Mouse (Mus musculus) lung, postnatal 25 days (tissue): ENCODE measurements around the gene Marcksl1.
A peak's percentile ranks its signal among the peaks of the same experiment; 100 is the strongest.
"Not testable (repeated sequence)": the region's sequence is repeated elsewhere in the genome, so short reads cannot be mapped to it uniquely, and the experiment has no call there.

Experiments
- DNase-seq: peaks from one replicate; pipeline ENCODE4 v3.0.0; 2022; ENCODE audit warnings: low spot score

Marcksl1 gene

DNA sequence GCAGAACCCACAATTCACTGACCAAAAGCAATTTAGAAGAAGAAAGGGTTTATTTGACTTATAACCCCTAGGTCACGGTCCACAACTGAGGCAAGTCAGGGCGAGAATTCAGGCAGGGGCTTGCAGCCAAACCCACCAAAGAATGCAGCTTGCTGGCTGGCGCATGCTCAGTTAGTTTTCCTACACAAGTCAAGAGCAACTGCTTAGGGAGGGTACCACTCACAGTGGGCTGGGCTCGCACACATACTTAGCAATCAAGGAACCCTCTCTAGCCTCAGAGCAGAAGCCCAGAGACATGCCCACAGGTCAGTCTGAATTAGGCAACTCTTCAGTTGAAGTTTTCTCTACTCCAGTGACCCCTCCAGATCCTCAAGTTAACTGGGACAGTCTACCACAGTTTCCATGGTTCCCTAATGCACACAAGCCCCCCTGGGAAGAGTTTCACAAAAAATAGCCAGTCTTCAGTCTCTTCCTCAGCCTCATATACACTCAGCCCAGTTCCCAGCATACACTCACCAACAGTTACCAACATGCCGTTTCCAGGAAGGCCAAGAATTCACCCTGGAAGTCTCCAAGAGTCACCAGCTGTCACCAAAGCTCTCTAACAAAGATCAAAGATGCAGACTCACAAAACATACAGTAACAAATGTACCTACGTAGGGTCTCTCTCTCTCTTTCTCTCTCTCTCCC is 2.5 kb upstream of the Marcksl1 start:
- no peak for DNase-seq

DNA sequence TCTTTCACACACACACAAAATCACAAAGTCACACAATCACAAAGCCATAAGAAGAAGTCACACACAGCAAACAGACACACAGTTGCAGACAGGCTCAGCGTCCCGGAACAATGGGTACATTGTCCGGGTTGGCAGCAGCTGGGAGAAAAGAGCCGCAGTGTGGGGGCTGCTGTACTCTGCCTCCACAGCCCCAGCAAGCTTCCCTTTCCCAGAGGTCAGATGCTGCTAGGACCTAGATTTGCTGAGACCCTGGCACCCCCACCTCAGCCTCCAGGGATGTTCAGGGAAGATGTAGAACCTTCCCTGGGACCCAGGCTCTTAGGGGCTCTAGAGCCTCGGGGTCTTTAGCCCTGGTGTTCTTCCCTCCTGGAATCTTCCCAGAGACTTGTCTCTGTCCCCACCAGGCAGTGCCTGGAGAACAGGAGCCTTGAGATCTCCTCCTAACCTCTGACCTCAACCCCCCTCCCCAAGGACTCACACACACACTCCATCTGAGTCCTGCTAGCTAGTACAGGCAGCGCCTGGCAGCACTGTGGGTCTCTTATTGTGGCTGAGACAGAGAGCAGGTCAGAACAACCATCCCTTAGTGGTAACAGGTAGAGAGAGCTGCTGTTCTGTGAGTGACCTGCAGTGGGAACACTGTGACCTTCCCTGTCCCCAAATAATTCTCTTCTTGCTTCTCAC is 1.8 kb upstream of the Marcksl1 start:
- no peak for DNase-seq

DNA sequence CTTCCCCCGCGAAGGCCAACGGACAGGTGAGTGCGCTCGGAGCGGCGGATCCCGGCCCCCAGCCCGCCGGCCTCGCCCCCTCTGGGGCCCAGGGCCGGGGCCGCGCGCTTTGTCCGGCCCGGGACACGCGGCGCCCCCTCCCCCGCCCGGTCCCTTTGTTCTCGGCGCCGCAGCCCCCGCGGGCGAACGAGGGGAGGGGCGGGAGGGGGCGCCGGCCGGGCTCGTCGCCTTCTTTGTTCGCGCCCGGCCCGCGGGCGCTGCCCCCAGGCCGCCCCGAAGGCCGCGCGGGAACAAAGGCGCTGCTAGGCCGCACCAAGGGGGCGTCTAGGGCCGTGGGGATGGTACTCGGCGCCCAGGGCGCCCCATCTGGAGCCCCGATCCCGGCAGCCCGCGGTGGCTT is 510 bp downstream of the Marcksl1 start:
- no peak for DNase-seq

DNA sequence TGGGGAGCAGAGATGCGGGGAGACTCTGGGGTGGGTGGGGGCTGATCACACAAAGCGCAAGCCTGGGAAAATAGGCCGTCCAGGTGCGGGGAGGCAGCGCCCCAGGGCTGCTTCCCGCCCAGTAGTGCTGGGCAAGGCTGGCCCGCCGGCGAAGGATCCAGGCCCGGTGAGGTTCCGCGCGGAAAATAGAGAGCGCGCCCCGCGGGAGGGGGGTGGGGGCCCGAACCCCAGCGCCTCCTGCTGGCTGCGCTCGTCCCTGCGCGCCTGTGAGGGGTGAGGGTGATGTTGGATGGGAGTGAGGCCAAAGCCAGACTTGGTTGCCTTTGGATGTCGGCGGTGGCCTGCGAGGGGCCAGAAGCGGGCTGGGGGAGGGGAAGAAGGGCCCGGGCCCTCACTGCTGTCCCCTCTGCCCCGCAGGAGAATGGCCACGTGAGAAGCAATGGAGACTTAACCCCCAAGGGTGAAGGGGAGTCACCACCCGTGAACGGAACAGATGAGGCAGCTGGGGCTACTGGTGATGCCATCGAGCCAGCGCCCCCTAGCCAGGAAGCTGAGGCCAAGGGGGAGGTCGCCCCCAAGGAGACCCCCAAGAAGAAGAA is 1.0 kb downstream of the Marcksl1 start:
- peak; percentile 40 for DNase-seq

DNA sequence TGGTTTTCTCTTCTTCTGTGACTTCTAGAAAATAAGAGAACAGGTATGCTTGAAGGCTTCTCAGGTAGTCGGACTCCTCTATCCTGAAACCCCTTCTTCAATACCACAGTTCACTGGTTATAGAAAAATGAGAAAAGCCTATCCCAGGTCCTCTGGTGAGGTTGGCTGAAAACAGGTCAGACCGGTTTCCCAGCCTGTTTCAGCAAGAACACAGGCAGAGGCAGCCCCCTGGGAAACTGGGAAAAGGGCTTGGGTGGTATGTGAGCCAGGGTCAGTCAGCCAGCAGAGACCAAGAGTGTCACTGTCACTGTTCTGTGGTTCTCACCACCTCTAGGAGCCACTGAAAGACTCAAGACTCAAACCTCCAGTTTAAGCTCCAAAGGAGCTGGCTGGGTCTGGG is 3.5 kb downstream of the Marcksl1 start:
- peak; percentile 48 for DNase-seq

DNA sequence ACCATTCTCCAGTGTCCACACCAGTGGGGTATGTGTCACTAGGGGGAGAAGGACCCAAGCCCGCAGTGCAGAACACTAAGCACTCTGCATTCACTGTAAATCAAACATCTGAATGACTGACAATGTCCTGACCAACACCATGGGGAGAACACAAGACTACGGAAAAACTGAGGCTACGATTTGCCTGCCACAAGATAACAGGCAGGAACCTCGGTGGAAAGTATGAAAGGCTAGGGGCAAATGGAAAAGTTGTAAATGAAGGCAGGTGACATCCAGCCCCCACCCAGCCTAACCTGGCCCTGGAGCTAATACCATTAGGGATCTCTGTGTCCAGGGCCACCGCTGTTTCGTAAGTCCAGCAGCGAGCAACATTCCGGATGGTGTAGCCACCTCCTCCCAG is 5.1 kb downstream of the Marcksl1 start:
- no peak for DNase-seq

DNA sequence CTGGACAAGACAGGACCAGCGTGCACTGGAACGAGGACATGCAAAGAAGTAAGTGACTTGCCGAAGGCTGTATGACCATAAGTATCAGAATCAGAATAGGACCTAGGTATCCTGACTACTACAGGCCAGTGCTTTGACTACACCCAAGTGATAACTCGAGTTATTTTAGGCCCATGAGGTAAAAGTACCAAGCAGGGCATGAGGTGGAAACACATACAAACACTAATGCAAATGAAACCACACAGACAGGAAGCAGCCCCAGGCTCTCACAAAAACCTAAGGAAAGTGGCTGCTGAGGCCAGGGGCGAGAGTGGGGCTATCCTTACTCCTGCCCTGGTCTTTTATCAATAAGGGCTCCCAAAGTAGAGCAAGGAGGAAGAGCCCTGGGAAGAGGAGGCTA is 12.0 kb downstream of the Marcksl1 start:
- DNase-seq = no peak

DNA sequence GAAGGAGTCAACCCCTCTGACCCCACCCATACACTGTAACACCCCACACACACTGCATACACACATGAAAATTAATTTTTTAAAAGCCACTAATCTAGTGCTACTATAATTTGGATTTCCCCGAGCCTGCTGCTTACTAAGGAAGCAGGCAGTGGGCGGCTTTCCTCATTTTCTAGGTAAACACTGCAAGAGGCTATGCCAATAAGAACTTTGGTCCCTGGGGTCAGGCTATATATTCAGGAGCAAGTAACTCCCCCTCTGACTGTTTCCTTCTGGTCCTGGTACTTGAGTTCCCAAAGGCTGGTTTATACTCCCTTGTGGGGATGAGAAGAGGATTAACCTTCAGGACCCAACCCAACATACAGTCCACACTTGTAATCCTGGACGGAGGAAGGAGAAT is 12.5 kb downstream of the Marcksl1 start:
- DNase-seq = no peak

DNA sequence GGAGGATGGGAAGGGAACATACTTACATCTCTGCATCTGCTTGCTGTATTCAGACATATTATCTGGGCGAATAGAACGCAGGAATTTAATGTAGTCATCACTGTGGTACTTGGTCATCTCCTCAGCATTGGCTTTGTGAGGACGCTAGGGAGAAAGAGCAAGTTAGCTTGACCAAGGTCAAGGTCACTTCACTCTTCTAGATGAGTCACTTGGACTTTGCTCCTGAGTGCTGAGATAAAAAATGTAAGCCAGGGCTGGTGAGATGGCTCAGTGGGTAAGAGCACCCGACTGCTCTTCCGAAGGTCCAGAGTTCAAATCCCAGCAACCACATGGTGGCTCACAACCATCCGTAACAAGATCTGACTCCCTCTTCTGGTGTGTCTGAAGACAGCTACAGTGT is 15.5 kb downstream of the Marcksl1 start:
- DNase-seq = not testable (repeated sequence)

DNA sequence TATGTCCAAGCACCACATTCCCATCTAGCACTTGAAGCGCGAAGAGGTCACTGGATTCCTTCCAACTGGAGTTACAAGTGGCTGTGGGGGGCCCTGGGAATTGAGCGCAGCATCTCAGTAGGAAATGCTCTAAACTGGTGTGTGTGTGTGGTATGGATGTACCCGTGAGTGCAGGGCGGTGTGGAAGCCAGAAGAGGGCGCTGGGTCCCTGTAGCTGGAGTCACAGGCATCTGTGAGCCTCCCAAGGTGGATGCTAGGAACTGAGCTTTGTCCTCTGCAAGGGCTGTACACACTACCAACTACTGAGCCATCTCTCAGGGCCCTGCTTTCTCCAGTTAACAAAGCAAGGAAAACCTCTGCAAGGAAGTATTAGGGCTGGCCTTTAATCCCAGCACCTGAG is 26.6 kb downstream of the Marcksl1 start:
- no peak for DNase-seq

DNA sequence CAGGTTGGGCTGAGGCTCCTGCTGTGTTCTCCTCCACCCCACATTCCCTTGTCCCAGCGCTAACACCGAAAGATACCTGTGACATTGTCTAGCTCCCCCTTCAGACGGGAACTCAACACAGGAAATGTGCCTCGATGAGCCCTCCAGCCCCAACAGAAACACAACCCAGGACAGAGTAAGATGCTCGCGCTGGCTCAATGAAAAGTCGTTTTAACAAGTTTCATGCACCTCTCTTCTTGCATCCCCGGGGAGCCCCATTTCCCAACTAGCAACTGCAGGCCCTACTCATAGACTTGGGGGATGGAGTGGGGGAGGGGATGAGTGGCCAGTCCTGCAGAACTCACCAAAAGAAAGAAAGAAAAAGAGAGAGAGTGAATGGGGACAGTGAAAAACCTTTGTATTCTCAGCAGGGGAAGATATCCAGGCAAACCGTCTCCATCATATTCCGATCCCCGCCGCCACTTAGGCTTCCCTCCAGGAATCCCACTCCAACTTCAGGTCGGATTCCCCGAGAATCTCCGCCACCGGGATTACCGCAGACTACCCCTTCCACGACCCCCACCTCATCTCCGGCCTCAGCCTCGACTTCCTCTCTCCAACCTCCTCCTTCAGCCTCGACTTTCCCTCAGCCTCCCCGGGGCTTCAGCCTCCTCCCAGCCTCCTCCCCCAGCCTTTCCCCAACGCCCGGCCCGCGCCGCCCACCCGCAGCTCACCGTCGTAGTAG is 28.6 kb downstream of the Marcksl1 start:
- no peak for DNase-seq

DNA sequence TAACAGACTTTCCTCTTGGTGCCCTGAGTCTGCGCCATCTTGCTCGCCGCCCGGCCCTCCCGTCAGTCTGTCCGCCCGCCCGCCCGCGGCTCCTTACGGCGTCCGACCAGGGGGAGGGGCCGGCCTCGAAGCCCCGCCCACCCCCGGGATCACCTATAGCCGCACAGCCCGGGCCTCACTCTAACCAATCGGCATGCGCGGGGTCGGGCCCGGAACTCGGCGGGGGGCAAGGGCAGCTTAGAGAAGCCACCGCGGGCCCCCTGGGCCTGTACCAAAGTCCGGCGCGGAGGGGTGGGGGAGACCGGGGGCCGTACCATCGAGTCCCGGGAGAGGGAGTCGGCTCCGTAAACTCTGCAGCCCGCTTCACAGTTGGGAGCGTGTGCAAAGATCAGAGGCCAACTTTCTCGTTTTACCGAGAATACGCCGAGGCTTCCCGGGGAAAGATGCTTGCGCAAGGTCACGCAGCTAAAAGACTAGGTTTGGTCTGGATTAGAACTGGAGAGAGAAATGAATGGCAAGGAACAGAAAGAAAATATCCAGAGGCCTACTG is 29.3 kb downstream of the Marcksl1 start, which contains the start of gene Hdac1:
Hdac1 (minus strand) TSS at position 122 of the 550 bp plus-strand sequence.
- DNase-seq = peak; percentile 98

DNA sequence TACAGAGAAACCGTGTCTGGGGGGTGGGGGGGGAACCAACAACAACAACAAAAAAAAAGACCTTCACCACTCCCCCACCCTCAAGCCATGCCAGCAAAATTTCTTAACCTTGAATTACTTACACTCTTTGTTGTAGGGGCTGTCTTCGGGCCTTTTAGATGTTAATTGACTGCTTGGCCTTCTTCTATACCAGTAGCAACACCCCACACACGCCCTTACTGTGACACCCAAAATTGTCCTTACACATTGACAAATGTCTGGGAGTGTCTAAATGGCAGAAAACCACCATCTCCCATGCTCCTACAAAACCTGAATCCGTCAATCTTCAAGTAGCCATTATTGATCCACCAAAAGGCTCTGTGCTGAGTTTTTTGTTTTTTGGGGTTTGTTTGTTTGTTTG is 30.7 kb downstream of the Marcksl1 start:
- DNase-seq = no peak

DNA sequence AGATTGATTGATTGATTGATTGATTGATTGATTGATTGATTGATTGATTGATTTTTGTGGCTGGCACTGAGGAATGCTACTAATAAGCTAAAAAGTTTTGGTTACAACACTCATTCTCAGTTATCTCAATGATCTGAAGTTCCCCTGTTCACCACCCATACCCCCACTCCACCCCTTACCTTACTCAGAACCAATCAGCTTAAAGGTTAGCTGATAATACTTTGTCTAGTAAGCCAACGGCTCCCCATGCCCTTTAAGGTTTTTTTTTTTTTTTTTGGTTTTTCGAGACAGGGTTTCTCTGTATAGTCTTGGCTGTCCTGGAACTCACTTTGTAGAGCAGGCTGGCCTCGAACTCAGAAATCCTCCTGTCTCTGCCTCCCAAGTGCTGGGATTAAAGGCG is 34.2 kb downstream of the Marcksl1 start:
- DNase-seq = not testable (repeated sequence)

DNA sequence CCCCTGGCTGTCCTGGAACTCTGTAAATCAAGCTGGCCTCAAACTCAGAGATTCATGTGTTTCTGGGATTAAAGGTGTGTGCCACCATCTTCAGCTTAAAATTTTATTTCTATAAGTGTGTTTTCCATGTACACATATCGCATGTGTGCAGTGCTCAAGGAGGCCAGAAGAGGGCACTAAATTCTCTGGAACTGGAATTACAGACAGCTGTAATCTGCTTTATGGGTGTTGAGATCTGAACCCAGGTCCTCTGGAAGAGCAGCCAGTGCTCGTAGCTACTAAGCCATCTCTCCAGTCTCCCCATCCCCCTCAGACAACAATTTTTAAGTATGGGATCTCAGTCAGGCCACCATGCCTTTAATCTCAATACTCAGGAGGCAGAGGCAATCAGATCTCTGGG is 35.9 kb downstream of the Marcksl1 start:
- no peak for DNase-seq

DNA sequence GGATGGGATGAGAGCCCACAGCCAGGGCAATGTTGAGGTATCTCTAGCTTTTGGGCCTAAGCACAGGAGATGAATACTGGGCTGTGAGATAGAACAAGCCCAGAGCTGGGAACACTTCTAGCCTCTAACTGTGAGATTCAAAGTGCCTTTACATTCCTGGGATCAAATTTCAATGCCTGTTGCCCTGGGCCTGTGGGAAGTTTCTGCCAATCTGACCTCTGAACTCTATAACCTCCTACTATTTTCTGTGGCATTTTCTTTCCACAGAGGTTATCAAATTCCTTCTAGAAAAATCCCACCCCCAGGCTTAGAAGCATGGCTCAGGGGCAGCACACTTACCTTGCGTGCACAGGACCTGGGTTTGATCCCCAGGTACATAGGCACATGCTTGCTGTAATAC is 36.9 kb downstream of the Marcksl1 start:
- DNase-seq = no peak

DNA sequence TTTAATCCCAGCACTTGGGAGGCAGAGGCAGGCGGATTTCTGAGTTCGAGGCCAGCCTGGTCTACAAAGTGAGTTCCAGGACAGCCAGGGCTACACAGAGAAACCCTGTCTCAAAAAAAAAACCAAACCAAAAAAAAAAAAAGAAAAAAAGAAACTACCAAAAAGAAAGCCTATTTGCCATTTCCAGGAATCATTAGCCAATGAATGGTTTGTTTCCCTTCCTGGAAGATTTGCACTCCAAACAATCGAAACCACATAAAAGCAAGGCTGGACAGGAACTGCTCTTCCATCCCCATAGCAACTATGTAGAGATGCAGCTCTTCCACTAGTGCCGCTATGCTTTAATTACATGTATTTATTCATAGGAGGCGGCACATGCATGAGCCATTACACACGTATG is 41.1 kb downstream of the Marcksl1 start:
- not testable (repeated sequence) for DNase-seq

DNA sequence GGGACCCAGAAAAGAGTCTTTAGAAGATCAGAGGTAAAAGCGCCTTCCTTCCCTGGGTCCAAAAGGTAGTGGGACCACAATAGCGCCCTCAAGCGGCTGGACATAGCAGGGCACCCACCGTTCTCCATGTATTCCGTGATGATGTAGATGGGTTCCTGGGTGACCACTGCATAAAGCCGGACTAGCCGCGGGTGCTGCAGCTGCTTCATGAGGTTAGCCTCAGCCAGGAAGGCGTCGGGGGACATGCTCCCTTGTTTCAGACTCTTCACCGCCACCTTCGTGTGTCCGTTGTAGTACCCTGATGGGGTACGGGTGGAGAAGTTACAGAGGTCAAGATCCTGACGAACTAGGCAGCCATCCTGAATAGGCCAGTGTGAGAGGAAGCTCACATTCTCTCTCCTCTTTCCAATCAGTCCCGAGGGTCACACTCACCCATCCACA is 42.1 kb downstream of the Marcksl1 start:
- DNase-seq = peak; percentile 52

DNA sequence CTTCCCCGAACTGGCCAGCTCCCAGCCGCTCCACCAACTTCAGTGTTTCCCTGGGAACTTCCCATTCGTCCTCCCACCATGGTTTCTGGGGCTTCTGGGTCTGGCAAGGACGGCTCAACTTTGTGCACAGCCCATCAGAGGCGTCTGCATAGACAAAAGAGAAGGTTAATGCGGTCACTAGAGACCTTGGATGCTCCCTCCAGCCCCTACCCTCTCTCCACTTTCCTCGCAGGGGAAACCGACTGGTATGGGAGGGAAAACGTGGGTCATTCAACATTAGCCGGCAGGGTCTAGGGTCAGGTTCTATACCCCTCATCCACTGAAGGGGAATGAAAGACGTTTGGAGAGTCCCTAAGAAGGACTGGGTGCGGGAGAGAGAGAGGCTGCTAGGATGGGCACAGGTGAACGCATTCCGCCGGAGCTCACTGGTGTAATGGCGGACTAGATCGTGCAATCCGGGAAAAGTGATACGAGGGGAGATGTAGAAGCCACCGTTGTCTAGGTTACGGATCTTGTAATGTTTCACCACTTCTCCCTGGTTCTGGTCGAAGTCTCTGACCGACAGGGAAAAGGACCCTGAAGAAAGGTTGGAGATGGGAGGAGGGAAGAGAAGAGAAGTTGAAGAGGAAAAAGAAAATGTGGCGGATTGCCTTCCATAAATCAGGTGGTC is 42.6 kb downstream of the Marcksl1 start:
- DNase-seq = no peak

DNA sequence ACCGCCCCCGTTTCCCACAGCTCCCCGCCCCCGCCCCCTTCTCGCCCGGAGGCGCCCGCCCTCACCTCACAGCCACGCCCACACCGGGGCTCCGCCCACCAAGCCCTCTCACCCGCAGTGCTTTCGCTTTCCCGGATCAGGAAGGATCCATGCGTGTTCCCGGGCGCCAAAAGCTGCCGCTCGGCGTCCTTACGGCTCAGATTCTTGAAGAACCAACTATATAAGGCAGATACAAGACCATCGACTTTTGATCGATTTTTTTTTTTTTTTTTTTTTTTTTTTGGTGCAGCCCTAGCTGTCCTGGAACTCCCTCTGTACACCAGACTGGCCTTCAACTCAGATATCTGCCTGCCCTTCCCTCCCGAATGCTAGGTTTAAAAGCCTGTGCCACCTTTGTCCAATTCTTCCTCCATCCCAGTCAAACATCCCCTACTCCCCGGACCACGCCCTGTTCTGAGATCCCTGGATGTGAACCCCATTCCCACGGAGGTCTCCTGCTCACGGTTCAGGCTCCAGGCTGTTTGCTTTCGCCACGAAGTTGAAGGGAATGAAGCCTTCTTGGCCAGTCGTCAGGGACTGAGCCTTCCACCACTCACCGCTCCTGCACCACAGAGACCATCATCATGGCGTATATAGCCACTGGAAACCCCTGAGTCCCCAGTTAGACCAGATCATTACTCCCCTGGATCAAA is 43.3 kb downstream of the Marcksl1 start:
- DNase-seq = peak; percentile 91

DNA sequence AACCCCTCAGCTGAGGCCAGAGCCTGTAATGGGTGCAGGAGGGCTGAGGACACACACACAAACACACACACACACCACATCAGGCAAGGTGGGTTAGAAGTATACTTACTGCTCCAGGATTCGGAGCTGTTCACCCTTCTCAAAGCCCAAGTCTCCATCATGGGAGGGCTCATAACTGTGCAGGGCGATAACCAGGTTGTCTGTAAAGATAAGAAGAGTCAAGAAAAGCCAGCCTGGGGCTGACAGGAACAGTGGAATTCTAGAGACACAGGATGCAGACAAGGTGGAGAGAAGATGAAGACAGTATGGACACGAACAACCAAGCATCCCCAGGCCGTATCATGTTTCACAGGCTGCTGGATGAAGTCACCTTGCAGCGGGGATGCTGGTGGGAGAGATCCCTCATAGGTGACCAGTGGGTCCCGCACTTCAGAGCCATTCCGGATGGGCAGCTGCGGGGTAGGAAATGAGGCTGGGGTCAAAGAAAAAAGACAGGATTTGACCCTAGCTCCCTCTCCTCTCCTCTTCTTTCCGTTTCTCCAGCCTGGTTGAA is 44.0 kb downstream of the Marcksl1 start:
- DNase-seq = no peak
